ENCODE assay signal across 10 mouse cellular contexts in genomic region chr4:35845140-35845539, GRCm38 (mm10).
A peak's percentile ranks its signal among the peaks of the same experiment; 100 is the strongest.
DNase-seq lines count a peak whose midpoint lies in the region; ATAC-seq and TF ChIP-seq lines count a peak whose summit lies in the region.
"Had no signal": no experiment of that assay in that cellular context is flagged by ENCODE, and none has a peak within 500 bp of the region (broad histone marks: within the 10 kb centered on the region; RNA-seq: fewer than 3 reads in every experiment).

No protein-coding gene starts in this region.

- peak; percentile 94 for ATAC-seq in forebrain, embryonic 11.5 days (replicated peaks; ENCODE audit: low FRiP score)
- ATAC-seq in midbrain, postnatal 0 days (ENCODE audit: low FRiP score): peak; percentile 83
- no peak for ATAC-seq in kidney, embryonic 14.5 days (ENCODE audit: low FRiP score, low TSS enrichment)

- H3K9me3 ChIP-seq in forebrain, embryonic 11.5 days (ENCODE audit: control insufficient read depth, low read length): no peaks in the 10 kb centered on the region
- no peaks in the 10 kb centered on the region for H3K9me3 ChIP-seq in midbrain, postnatal 0 days (ENCODE audit: low read length)
- H3K9me3 ChIP-seq in kidney, embryonic 14.5 days (ENCODE audit: control insufficient read depth, low read length): no peaks in the 10 kb centered on the region

- peak overlapping the region; percentile 43 for H3K9ac ChIP-seq in forebrain, embryonic 11.5 days (ENCODE audit: low read length)
- no peak overlapping the region for H3K9ac ChIP-seq in midbrain, postnatal 0 days (replicated peaks; ENCODE audit: low read length, poor library complexity, severe bottlenecking)
- no peak overlapping the region for H3K9ac ChIP-seq in kidney, embryonic 14.5 days (ENCODE audit: low read depth, low read length)

- no peak overlapping the region; the same call in 1 of the 2 replicates for H3K4me3 ChIP-seq in forebrain, embryonic 11.5 days (ENCODE audit: low read depth, low read length)
- no peak overlapping the region for H3K4me3 ChIP-seq in midbrain, postnatal 0 days (ENCODE audit: low read depth, low read length)
- H3K4me3 ChIP-seq in kidney, embryonic 14.5 days (ENCODE audit: low read length): no peak overlapping the region

- DNase-seq in cerebellum, postnatal 36 days: peak; percentile 3 to 25
- DNase-seq in cerebellum, adult 11-12 months: no peak
- peak; percentile 67 for DNase-seq in forebrain, embryonic 11.5 days (ENCODE audit: low spot score)
- DNase-seq in layer of hippocampus, adult 9-11 months: peak; percentile 45
- DNase-seq in midbrain, postnatal 0 days (ENCODE audit: low spot score): peak; percentile 86
- DNase-seq in gastrocnemius, postnatal 25 days: no peak
- no peak for DNase-seq in lung, postnatal 36 days
- DNase-seq: kidney, adult 18-20 months; lung, postnatal 10 days had no signal

- H3K27me3 ChIP-seq in forebrain, embryonic 11.5 days (ENCODE audit: control insufficient read depth, insufficient read depth, low read length): no peaks in the 10 kb centered on the region
- H3K27me3 ChIP-seq in midbrain, postnatal 0 days (ENCODE audit: insufficient read depth, low read length): no peaks in the 10 kb centered on the region
- no peaks in the 10 kb centered on the region for H3K27me3 ChIP-seq in kidney, embryonic 14.5 days (ENCODE audit: control insufficient read depth, insufficient read depth, low read length)

- peak overlapping the region; percentile 74 for H3K27ac ChIP-seq in forebrain, embryonic 11.5 days (ENCODE audit: low read depth, low read length)
- H3K27ac ChIP-seq in midbrain, postnatal 0 days (ENCODE audit: low read depth, low read length): peak overlapping the region; percentile 44
- no peak overlapping the region for H3K27ac ChIP-seq in kidney, embryonic 14.5 days (ENCODE audit: low read depth, low read length)

- peaks cover 4% of the 10 kb centered on the region; the same call in 1 of the 2 replicates for H3K4me1 ChIP-seq in forebrain, embryonic 11.5 days (replicated peaks; ENCODE audit: control insufficient read depth, insufficient read depth, low read length)
- no peaks in the 10 kb centered on the region for H3K4me1 ChIP-seq in midbrain, postnatal 0 days (ENCODE audit: insufficient read depth, low read length)
- no peaks in the 10 kb centered on the region for H3K4me1 ChIP-seq in kidney, embryonic 14.5 days (ENCODE audit: control insufficient read depth, insufficient read depth, low read length)

- no peaks in the 10 kb centered on the region for H3K36me3 ChIP-seq in forebrain, embryonic 11.5 days (ENCODE audit: control insufficient read depth, insufficient read depth, low read length)
- no peaks in the 10 kb centered on the region for H3K36me3 ChIP-seq in midbrain, postnatal 0 days (ENCODE audit: insufficient read depth, low read length)
- H3K36me3 ChIP-seq in kidney, embryonic 14.5 days (ENCODE audit: control insufficient read depth, insufficient read depth, low read length): no peaks in the 10 kb centered on the region

- TF ChIP-seq CTCF in midbrain, postnatal 0 days (IDR thresholded peaks at IDR 0.05): no peak

- WGBS in forebrain, embryonic 11.5 days: 12% methylated on average over 7 of the region's 7 CpGs
- WGBS in midbrain, postnatal 0 days: 18% methylated on average over 7 of the region's 7 CpGs
- 79% methylated on average over 7 of the region's 7 CpGs for WGBS in kidney, embryonic 14.5 days

- H3K4me2 ChIP-seq in forebrain, embryonic 11.5 days (ENCODE audit: low read depth, low read length, severe bottlenecking): peak overlapping the region; percentile 43
- H3K4me2 ChIP-seq in midbrain, postnatal 0 days (ENCODE audit: low read depth, low read length, poor library complexity, severe bottlenecking): peak overlapping the region; percentile 22; the same call in 1 of the 2 replicates
- H3K4me2 ChIP-seq in kidney, embryonic 14.5 days (replicated peaks; ENCODE audit: low read depth, low read length): no peak overlapping the region

Comparison
In these comparisons a context has a peak if more than half of its experiments do, and no peak if none do; other contexts are left out.
1. DNase-seq: peak in cerebellum, postnatal 36 days (2 of 2), forebrain, embryonic 11.5 days (single experiment), layer of hippocampus, adult 9-11 months (single experiment) and midbrain, postnatal 0 days (single experiment); none in cerebellum, adult 11-12 months (single experiment), gastrocnemius, postnatal 25 days (single experiment) and lung, postnatal 36 days (single experiment).